Mouse (Mus musculus) mouse trophoblast stem cell (cell line): ENCODE results near the gene Atp10a.

Source experiments
- in situ Hi-C, 2 experiments: fragments of 300-500 bp; cut with MseI, MboI; formaldehyde crosslinking; loops; 2 replicates in 1 of 2; 3 replicates in 1 of 2; pipeline ENCODE4 v1.15.1; 2025

Atp10a gene

GRCm38 (mm10) chr7:58690069-58690923, 34.3 kb downstream of the Atp10a start:
- in situ Hi-C loops, result no loop called here

- in situ Hi-C loops, result no loop called here
These were observed 35.1 kb downstream of the Atp10a start for GRCm38 (mm10) chr7:58690997-58691596.

- in situ Hi-C loops, result no loop called here
These were observed 36.7 kb downstream of the Atp10a start for GRCm38 (mm10) chr7:58692704-58693103.

- in situ Hi-C loops, result no loop called here
These were observed 37.4 kb downstream of the Atp10a start for GRCm38 (mm10) chr7:58693342-58693741.

- in situ Hi-C loops, result no loop called here
These were observed 39.7 kb downstream of the Atp10a start for GRCm38 (mm10) chr7:58695661-58696060.

- in situ Hi-C loops, result no loop called here
These were observed 41.1 kb downstream of the Atp10a start for GRCm38 (mm10) chr7:58697092-58697491.

- in situ Hi-C loops, result no loop called here
These were observed 42.9 kb downstream of the Atp10a start for GRCm38 (mm10) chr7:58698738-58699442.

- in situ Hi-C loops, result no loop called here
These were observed 45.3 kb downstream of the Atp10a start for GRCm38 (mm10) chr7:58701311-58701710.

GRCm38 (mm10) chr7:58705158-58705557, 49.2 kb downstream of the Atp10a start:
- in situ Hi-C loops, result no loop called here

GRCm38 (mm10) chr7:58709306-58709705, 53.3 kb downstream of the Atp10a start:
- in situ Hi-C loops, result no loop called here

GRCm38 (mm10) chr7:58710312-58710711, 54.3 kb downstream of the Atp10a start:
- in situ Hi-C loops, result no loop called here

- in situ Hi-C loops, result no loop called here
These were observed 55.8 kb downstream of the Atp10a start for GRCm38 (mm10) chr7:58711811-58712210.

- in situ Hi-C loops, result no loop called here
These were observed 59.7 kb downstream of the Atp10a start for GRCm38 (mm10) chr7:58715576-58716144.

- in situ Hi-C loops, result no loop called here
These were observed 60.7 kb downstream of the Atp10a start for GRCm38 (mm10) chr7:58716626-58717025.

GRCm38 (mm10) chr7:58718556-58718955, 62.6 kb downstream of the Atp10a start:
- in situ Hi-C loops, result no loop called here

- in situ Hi-C loops, result no loop called here
These were observed 63.4 kb downstream of the Atp10a start for GRCm38 (mm10) chr7:58719218-58719938.

- in situ Hi-C loops, result no loop called here
These were observed 66.3 kb downstream of the Atp10a start for GRCm38 (mm10) chr7:58722250-58722649.

- in situ Hi-C loops, result no loop called here
These were observed 74.2 kb downstream of the Atp10a start for GRCm38 (mm10) chr7:58730201-58730600.

GRCm38 (mm10) chr7:58730831-58731230, 74.9 kb downstream of the Atp10a start:
- in situ Hi-C loops, result no loop called here

- in situ Hi-C loops, result no loop called here
These were observed 76.4 kb downstream of the Atp10a start for GRCm38 (mm10) chr7:58732406-58732805.

GRCm38 (mm10) chr7:58733490-58733901, 77.5 kb downstream of the Atp10a start:
- in situ Hi-C loops, result no loop called here
